Mouse (Mus musculus) cerebellum, adult (tissue): ENCODE data around the gene Frrs1.

Experiments used
- ATAC-seq: cut with Nextera tagmentation; 2 replicates; pipeline ENCODE4 v1.9.2; 2017; ENCODE audit warnings: mild to moderate bottlenecking, moderate library complexity, mixed read lengths; ENCODE audit not compliant: insufficient number of reproducible peaks, low FRiP score, low TSS enrichment

Gene Frrs1

GRCm38 (mm10) chr3:116846084-116846483 is 13.2 kb upstream of the Frrs1 start:
- no peak for ATAC-seq

- no peak for ATAC-seq
Observed at GRCm38 (mm10) chr3:116848099-116848498, 11.2 kb upstream of the Frrs1 start.

GRCm38 (mm10) chr3:116848936-116849335 is 10.3 kb upstream of the Frrs1 start:
- no peak for ATAC-seq

DNA sequence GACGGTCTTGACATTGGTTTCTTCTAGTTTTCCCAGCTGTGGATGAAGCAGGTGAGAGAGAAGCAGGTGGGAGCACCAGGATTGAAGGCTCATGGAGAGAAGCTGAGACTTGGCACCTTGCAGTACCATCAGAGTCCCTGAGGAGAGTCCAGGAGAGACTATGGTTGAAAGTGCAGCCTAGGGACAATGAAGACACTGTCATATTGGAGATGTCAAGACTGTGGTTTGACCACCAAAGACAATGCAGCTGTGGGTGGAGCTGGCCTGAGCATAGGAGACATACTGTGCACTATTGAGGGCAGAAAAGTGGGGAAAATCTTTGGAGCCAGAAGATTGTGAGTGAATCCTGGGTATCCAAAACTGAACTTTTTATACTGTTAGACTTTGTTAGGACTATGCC is 8.9 kb upstream of the Frrs1 start:
- peak; percentile 10; the same call in 1 of the 2 replicates for ATAC-seq

DNA sequence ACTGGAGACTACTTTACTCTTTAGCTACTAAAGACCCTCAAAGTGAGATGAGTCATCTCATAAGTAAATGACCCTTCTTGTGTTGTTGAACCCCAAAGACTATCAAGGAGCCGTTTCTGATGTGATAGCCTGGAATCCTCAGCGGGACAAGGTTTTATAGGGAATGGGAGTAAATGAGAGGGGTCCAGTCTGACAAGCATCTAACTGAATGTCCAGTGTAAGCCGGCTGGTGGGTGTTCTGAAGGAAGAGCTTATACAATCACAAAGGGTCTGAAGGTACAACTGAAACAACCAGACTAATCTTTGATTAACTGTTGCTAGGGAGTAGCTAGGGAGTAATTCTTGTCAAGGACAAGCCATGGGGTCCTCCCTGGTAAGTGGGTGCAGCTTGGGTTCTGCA is 6.8 kb upstream of the Frrs1 start:
- ATAC-seq = no peak

GRCm38 (mm10) chr3:116857611-116858010 is 1.7 kb upstream of the Frrs1 start:
- no peak for ATAC-seq

- no peak for ATAC-seq
Observed at GRCm38 (mm10) chr3:116859752-116860151, 488 bp downstream of the Frrs1 start.

DNA sequence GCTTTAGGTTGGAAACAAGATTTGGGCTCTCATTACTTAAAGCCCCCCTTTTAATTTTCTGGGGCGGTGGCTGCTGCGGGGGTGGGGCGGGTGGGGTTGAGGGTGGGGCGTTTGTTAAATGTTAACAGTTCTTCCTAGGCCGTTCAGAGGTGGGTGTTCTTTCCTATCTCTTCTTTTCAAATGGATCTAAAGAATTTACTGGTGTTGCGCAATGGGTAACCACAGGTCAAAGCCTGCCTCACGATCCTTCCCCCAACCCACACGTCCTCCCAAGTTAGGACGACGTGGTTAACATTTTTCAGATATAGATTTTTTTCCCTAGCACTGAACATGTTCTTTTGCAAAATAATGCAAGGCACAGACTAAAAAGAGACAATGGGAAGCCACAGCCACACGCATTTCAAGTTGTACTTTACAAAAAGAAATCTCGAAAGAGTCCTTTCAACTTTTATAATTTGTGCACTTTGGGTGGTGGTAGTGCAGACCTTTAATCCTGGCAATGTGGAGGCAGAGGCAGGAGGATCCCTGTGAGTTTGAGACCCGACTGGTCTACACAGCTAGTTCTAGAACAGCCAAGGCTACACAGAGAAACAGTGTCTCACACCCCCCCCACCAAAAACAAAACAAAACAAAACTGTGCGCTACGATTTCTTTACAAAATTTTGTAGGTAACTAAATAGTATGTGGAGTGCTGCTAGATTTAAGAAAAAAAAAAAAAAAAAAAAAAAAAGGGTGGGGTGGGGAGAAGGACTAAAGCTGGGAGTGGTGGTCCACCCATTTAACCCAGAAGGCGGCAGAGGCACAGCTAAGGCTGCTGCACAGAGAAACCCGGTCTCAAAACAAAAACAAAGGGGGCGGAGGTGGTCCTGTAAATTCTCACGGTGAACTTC is 1.3 kb downstream of the Frrs1 start:
- no peak for ATAC-seq

DNA sequence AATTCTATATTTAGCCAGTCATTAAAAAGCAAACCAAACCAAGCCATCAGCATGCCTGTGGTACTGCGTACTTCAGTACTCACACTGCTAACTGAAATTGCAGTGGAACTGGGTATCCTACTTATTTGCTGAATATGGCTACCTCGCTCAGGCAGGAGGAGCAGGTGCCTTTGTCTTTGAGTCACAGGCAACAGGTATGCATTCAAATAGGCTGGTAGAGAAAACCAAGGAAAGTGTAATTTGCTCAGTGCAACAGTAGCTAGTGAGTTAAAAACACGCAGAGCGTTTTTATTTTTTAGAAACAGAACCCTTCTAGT is 1.9 kb downstream of the Frrs1 start:
- ATAC-seq = peak; percentile 14; the same call in 1 of the 2 replicates

DNA sequence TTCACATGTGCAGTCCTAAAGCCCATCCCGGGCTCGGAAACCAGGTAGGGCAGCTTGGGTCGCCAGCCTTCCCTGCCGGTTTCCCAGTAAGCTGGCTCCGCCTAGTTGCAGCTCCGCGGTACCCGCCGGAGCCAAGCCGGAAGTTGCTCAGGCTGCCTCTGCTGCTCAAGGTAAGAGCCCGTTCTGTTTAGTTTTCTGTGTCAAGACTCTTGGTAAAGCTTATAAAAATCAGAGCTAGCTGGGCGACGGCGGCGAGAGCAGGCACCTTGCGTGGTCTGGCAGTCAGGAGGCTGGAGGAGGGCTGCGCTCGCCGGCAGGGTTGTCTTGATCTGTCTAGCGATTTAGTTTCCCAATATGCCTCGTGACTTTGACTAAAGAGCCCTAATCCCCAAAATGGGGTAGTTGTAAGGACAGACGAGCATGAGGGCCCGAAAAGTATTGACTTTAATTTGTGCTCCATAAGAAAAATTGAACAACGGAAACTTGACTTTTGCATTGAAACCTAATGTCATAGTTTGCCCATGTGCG is 2.3 kb downstream of the Frrs1 start:
- peak; percentile 77 for ATAC-seq

- ATAC-seq = no peak
Observed at GRCm38 (mm10) chr3:116862621-116863020, 3.4 kb downstream of the Frrs1 start.

- no peak for ATAC-seq
Observed at GRCm38 (mm10) chr3:116864421-116864820, 5.2 kb downstream of the Frrs1 start.

DNA sequence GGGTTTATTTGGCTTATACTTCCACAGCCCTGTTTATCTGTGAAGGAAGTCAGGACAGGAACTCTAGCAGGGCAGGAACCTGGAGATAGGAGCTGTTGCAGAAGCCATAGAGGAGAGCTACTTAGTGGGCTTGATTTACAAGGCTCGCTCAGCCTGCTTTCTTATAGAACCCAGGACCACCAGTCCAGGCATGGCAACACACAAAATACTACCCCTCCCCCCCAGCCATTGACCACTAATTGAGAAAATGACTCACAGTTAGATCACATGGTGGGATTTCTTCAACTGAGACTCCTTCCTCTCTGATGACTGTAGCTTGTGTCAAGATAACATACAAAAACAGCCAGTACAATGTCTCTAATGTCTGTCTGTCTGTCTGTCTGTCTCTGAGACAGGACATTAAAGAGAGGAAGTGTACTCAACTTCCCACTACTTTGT is 6.0 kb downstream of the Frrs1 start:
- no peak for ATAC-seq

GRCm38 (mm10) chr3:116870372-116870771 is 11.1 kb downstream of the Frrs1 start:
- no peak for ATAC-seq

GRCm38 (mm10) chr3:116882221-116882960 is 23.1 kb downstream of the Frrs1 start:
- ATAC-seq = no peak

GRCm38 (mm10) chr3:116884941-116885340 is 25.7 kb downstream of the Frrs1 start:
- no peak for ATAC-seq

DNA sequence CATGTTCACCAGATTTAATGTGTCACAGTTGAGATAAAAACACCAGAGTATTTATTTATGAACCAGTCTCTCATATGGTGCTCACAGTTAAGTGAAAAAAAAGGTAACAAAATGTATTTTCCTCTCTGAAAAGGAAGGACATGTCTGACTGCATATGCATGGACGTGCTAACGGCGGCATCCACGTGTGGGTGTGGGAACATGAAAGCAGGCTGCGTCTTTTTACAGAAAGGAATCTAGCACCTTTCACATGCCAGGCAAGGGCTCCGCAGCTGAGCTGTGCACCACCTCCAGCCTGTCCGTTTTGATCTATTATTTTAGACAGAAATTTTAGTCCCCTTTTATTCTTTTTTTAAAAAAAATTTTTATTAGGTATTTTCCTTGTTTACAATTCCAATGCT is 30.1 kb downstream of the Frrs1 start:
- no peak for ATAC-seq

DNA sequence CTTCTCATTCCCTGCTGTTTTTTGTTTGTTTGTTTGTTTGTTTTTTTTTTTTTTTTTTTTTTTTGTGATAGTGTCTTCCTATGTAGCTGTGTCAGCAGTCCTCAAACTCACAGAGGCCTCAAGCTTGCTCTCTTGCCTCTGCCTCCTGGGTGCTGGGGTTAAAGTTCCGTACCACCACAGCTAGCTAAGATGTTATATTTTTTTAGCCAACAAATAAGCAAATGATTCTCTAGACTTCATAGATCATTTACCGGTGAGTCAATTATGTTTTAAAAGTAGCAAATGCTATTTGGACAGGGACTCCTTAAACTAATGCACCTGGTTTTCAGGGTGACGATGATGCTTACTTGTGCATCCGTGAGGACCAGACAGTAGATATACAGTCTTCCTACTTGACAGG is 31.3 kb downstream of the Frrs1 start:
- no peak for ATAC-seq

DNA sequence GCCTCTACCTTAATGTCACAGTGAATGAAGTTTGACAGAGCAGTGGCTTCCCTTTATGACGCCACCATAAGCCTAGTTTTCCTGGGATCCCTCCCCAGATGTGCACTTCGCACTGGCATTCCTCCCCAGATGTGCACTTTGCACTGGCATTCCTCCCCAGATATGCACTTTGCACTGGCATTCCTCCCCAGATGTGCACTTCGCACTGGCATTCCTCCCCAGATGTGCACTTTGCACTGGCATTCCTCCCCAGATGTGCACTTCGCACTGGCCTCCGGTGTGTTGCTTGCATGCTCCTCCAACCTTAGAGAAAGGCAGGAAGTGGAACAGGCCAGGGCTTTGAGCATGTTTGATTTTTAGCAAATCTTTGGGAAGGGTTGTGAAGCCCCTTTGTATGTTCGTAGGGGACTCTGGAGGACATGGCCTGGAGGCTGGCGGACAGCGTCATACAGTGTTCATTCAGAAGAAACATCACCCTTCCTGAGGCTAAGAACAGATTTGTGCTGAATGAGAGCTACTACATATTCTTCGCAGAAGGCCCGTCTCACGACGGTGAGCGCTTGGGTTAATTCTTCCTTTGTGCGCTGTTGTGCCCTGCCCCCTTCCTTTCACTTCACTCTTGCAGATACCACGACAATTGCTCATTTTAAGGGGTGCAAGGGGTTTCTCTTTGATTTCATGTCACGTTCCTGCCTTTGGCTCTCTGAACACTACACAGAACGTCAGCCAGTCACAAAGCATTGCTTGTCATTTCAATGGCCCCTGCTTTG is 32.4 kb downstream of the Frrs1 start:
- no peak for ATAC-seq

GRCm38 (mm10) chr3:116892206-116892563 is 32.9 kb downstream of the Frrs1 start:
- ATAC-seq = no peak

GRCm38 (mm10) chr3:116892872-116893271 is 33.6 kb downstream of the Frrs1 start:
- ATAC-seq = no peak
